Mouse (Mus musculus): Measurements from ENCODE around the gene Coro2b. TPM values are rescaled to one million over a fixed set of nuclear protein-coding genes. Genes with fewer than 3 reads are reported as not detected.

The Coro2b gene
- polyA plus RNA-seq, 1 experiment from 2014 or later, result 6.3 TPM

DNA sequence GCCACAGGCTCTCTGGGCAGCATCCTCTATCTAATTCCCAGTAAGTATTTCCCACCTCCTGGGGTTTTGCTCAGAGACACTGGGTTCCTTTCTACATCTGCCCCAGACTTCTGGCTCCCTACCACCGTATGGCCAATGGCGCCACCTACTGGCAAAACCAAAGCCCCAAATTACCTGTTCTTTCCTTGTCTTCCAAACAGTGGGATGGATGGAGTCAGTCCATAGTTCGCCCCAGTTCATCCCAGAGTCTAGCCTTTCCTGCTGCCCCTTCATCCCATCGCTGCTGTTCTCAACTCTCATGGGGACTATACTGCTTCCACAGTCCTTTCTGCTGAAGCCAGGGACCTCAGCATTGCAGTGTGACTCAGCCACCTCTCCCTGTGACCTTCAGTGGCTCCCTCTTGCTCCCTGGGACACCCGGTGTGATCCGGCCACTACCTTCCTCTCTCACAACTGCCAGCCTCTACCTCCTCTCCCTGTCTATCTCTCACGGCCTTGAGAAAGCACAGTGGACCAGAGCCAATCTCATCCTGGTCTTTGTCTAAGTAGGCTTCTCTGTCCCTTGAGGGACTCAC lies 16.6 kb upstream of the Coro2b start:
- no peak for DNase-seq (ENCODE audit: low spot score)
- Histone ChIP-seq H3K36me3 (no peaks in the 10 kb centered on the region), H3K27ac (no peak overlapping the region), H3K4me3 (no peak overlapping the region), H3K27me3 (ENCODE audit: insufficient read depth, poor library complexity, severe bottlenecking) (0 out of 2 replicates have a peak, but pooled peaks cover 5% of the 10 kb centered on the region), H3K9me3 (no peaks in the 10 kb centered on the region), H3K4me1 (peaks cover 9% of the 10 kb centered on the region; the same call in 1 of the 2 replicates)
- 33% methylated on average over 7 of the region's 7 CpGs for WGBS

DNA sequence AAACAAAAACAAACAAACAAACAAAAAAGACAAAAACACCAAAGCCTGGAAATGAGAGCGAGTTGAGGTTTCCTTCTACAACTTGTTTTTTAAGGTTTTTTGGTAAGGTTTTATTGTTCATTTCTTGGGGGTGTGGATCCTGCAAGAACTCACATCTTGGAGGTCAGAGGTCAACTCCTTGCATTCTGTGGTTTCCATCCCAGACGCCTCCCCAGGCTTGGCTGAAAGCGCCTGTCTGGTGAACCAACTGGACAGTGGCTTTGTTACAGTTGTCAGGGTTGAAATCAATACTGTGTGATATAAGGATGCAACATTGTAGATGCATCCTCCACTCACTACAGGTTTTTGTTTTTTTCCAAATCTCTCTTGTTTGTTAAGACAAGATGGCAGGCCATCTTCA lies 14.7 kb upstream of the Coro2b start:
- Histone ChIP-seq H3K27ac (no peak overlapping the region), H3K4me3 (no peak overlapping the region), H3K36me3 (no peaks in the 10 kb centered on the region), H3K27me3 (ENCODE audit: insufficient read depth, poor library complexity, severe bottlenecking) (0 out of 2 replicates have a peak, but pooled peaks cover 5% of the 10 kb centered on the region), H3K9me3 (no peaks in the 10 kb centered on the region), H3K4me1 (peaks cover 9% of the 10 kb centered on the region; the same call in 1 of the 2 replicates)
- DNase-seq (ENCODE audit: low spot score), result no peak
- 81% methylated on average over 3 of the region's 3 CpGs for WGBS

DNA sequence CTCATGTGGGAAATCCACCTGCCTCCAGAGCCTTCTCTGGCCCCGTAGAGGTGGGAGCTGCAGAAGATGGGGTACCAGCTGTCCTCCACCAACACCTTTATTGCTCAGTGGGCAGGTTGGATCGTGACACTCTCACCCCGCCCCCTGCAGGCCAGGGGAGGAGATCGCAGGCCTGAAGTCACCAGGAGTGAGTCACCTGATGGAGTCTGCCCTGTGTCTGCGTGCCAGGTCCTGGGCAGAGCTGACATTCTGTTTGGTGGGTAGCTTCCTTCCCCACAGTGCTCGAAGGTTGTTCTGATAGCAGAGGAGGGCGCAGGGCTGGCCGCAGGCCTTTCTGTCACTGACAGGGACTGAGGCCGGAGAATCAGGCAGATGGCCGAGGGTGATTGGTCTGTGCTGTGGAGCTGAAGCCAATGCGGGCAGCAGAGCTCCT lies 13.8 kb upstream of the Coro2b start:
- 41% methylated on average over 11 of the region's 11 CpGs for WGBS

DNA sequence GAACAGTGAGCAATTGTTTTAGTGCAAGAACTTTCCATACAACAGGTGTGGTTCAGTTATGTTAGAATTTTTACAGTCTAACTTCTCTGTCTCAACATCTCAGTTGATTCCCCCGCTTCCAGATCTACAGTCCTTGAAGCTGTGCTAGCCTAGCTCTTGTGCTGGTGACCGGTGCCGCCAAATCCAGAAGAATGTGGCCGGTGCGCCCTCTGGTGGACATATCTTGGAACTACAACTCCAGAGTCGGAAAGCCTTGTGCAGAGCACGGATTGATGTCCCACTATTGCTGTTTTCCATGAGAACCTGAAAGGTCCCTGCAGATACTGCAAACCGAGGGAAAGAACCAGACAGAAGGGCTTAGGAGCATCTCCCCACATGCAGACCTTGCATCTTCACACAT lies 13.0 kb upstream of the Coro2b start:
- Histone ChIP-seq H3K4me1 (peaks cover 9% of the 10 kb centered on the region; the same call in 1 of the 2 replicates), H3K27me3 (ENCODE audit: insufficient read depth, poor library complexity, severe bottlenecking) (peaks cover 11% of the 10 kb centered on the region; the same call in 1 of the 2 replicates), H3K27ac (no peak overlapping the region), H3K4me3 (no peak overlapping the region), H3K36me3 (no peaks in the 10 kb centered on the region), H3K9me3 (no peaks in the 10 kb centered on the region)
- DNase-seq (ENCODE audit: low spot score), result peak; percentile 91
- 5% methylated on average over 8 of the region's 8 CpGs for WGBS

More for the DNA sequence above, 13.8 kb upstream of the Coro2b start:
- Histone ChIP-seq H3K36me3 (no peaks in the 10 kb centered on the region), H3K4me3 (no peak overlapping the region), H3K27ac (no peak overlapping the region), H3K4me1 (peaks cover 9% of the 10 kb centered on the region; the same call in 1 of the 2 replicates), H3K27me3 (ENCODE audit: insufficient read depth, poor library complexity, severe bottlenecking) (0 out of 2 replicates have a peak, but pooled peaks cover 5% of the 10 kb centered on the region), H3K9me3 (no peaks in the 10 kb centered on the region)
- no peak for DNase-seq (ENCODE audit: low spot score)

DNA sequence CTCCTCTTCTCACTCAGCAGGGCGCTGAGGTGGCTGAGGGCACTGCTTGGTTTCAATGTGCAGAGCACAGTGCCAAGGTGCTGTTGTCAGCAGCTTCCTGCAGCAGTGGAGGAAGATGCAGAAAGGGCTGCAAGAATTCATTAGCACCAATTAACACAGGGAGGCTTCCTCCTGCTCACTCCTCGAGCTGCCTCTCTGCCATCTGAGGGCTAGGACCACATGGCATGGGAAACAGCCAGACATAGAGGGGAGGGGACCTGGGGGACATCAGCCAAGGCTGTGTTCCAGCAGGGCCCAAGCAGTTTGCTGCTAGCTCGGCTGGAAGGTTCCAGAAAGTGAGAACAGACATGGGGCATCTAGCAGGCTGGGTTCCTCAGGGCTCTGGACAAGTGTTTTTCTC lies 10.6 kb upstream of the Coro2b start:
- Histone ChIP-seq H3K27ac (no peak overlapping the region), H3K9me3 (no peaks in the 10 kb centered on the region), H3K36me3 (no peaks in the 10 kb centered on the region), H3K27me3 (ENCODE audit: insufficient read depth, poor library complexity, severe bottlenecking) (peaks cover 15% of the 10 kb centered on the region), H3K4me1 (0 out of 2 replicates have a peak, but pooled peaks cover 5% of the 10 kb centered on the region), H3K4me3 (no peak overlapping the region)
- WGBS, result 56% methylated on average over 3 of the region's 3 CpGs
- no peak for DNase-seq (ENCODE audit: low spot score)

DNA sequence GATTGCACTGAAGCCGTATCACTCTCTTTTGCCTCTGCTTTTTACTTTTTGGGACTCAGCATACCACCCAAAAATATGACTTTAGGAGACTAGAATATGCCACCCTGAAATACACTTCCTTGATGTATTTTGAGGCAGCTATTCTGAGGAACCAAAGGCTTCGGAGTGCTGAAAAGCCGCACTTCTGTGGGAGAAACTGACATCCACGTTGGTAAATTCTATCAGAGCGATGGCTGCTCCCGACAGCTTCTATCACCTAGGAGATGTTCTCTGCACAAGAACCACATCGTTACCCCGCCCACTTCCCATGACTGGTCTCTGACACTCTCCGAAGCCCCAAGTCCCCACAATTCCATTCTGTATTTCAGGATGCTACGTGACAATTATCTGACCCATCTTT lies 8.0 kb upstream of the Coro2b start:
- no peak for DNase-seq (ENCODE audit: low spot score)
- H3K36me3 ChIP-seq, result no peaks in the 10 kb centered on the region
- WGBS, result 62% methylated on average over 10 of the region's 10 CpGs
- peaks cover 39% of the 10 kb centered on the region for H3K27me3 ChIP-seq (ENCODE audit: insufficient read depth, poor library complexity, severe bottlenecking)
- H3K4me1 ChIP-seq, result no peaks in the 10 kb centered on the region
- no peak overlapping the region for H3K4me3 ChIP-seq
- H3K9me3 ChIP-seq, result no peaks in the 10 kb centered on the region
- H3K27ac ChIP-seq, result no peak overlapping the region

DNA sequence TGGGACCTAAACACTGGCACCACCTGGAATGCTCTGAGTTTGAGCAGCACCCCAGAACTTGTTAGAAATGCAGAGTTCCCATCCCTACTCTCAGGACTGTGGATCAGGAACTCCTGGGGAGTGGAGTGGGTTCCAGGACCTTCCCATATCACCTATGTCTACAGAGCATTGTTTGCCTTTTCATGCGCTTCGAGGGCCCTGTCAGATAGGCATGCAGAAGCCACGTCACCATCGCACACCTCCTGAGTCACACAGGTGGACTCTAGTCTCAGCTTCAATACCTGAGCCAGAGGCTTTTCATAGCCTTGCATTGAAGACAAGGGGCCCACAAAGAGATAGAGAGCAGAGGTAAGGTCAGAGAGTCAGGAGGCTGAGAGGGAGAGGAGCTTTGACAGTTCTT lies 7.0 kb upstream of the Coro2b start:
- Histone ChIP-seq H3K36me3 (no peaks in the 10 kb centered on the region), H3K27me3 (ENCODE audit: insufficient read depth, poor library complexity, severe bottlenecking) (peaks cover 48% of the 10 kb centered on the region), H3K9me3 (no peaks in the 10 kb centered on the region), H3K4me1 (no peaks in the 10 kb centered on the region), H3K27ac (no peak overlapping the region), H3K4me3 (no peak overlapping the region)
- no peak for DNase-seq (ENCODE audit: low spot score)
- WGBS, result 86% methylated on average over 4 of the region's 4 CpGs

DNA sequence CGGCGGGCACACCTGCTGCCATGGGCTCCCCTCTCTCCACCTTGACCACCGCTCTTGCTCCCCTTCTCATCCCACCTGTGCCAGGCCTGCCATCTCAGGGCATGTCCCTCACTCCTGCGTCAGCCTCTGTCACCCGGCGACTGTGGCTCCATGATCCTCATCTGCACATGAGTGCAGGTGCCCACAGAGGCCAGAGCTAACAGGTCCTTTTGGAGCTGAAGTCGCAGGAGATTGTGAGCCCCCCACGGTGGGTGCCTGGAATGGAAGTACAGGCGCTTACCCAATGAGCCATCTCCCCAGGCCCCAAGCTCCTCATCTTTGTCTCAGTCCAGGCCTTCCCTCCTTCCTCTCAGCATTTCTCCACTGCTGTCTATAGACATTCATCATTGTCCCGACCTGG lies 4.8 kb upstream of the Coro2b start:
- Histone ChIP-seq H3K36me3 (no peaks in the 10 kb centered on the region), H3K4me1 (peaks cover 10% of the 10 kb centered on the region), H3K27ac (no peak overlapping the region), H3K9me3 (no peaks in the 10 kb centered on the region), H3K27me3 (ENCODE audit: insufficient read depth, poor library complexity, severe bottlenecking) (peaks cover 71% of the 10 kb centered on the region), H3K4me3 (no peak overlapping the region)
- 61% methylated on average over 10 of the region's 10 CpGs for WGBS
- DNase-seq (ENCODE audit: low spot score), result no peak

DNA sequence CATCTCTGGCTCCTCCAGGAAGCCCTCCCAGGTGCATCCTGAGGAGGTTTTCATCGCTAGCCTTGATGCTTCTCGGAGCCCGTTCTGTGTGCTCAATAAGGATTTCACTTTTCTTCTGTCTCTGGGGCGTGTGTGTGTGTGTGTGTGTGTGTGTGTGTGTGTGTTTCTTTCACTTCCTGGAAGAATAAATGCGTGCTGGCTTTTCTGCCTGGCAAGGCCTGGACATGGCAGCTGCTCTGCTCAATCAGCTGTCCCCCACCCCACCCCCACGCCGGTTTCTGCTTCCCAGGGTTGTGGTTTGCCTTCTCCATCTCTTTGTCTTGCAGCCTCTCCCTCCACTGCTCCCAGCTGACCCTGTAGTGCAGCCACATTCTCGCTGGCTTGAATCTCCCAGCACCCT lies 4.3 kb upstream of the Coro2b start:
- WGBS, result 56% methylated on average over 8 of the region's 8 CpGs
- no peak for DNase-seq (ENCODE audit: low spot score)
- no peak overlapping the region for H3K27ac ChIP-seq

DNA sequence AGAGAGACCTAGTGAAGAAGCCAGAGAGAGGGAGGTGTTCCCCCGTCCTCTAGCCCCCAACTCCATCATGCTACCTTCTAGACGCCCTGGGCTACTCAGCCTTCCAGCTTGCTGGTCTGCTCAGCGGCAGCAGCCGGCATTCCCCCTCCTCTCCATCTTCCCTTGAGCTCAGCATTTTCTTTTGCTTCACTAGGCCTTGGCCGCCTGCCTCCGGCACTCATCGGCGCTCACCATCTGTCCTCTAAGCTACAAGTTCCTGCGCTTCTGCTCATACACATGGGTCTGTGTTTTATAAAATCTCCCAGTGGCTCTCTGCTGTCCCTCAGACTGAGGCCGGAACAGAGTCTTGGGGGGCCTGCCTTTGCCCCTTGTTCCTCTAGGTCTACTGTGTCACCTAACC lies 3.9 kb upstream of the Coro2b start:
- WGBS, result 65% methylated on average over 10 of the region's 10 CpGs
- Histone ChIP-seq H3K27me3 (ENCODE audit: insufficient read depth, poor library complexity, severe bottlenecking) (peaks cover 78% of the 10 kb centered on the region), H3K27ac (no peak overlapping the region), H3K9me3 (no peaks in the 10 kb centered on the region), H3K4me1 (peaks cover 18% of the 10 kb centered on the region), H3K36me3 (no peaks in the 10 kb centered on the region), H3K4me3 (no peak overlapping the region)
- DNase-seq (ENCODE audit: low spot score), result no peak

More for the DNA sequence above, 4.3 kb upstream of the Coro2b start:
- no peaks in the 10 kb centered on the region for H3K9me3 ChIP-seq
- H3K4me3 ChIP-seq, result no peak overlapping the region
- peaks cover 14% of the 10 kb centered on the region for H3K4me1 ChIP-seq
- H3K36me3 ChIP-seq, result no peaks in the 10 kb centered on the region
- peaks cover 74% of the 10 kb centered on the region for H3K27me3 ChIP-seq (ENCODE audit: insufficient read depth, poor library complexity, severe bottlenecking)

DNA sequence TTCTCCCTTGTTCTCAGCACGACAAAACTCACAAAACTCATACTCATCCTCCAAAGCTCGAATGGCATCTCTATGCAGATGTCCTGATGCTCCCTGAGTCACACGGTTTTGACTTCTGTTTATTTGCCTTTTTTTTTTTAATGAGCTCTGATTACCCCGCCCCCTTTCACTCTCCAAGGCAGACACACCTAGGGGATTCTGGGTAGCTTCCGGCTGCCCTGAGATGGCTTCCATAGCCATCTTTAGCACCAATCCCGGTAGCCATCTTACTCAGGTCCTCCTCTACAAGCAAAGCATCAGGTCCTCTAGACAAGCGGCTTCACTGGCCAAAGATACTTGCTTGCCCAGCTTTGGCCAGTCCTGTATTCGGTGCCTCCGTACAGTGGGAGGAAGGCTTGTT lies 3.3 kb upstream of the Coro2b start:
- DNase-seq (ENCODE audit: low spot score), result no peak

DNA sequence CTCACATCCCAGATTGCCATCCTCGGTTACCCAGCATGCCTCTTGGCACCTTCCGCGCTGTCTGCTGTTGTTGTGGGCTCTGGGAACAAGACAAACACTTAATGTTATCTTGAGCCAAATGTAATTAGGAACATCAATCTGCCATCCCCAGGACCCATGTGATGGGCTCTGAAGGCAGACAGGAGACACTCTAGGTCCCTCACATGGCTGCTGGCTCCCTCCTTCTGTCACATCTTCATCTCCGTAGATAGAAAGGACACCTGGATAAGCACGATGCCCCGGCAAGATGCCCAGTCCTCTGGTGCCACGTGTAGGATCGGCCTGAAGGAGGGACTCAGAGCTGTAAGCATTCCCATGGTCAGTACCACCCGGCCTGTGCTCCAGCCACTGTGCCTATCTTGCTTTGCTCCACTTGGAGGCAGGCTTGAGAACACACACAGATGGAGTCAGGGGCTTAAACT lies 2.4 kb upstream of the Coro2b start:
- Histone ChIP-seq H3K27ac (no peak overlapping the region), H3K9me3 (no peaks in the 10 kb centered on the region), H3K27me3 (ENCODE audit: insufficient read depth, poor library complexity, severe bottlenecking) (peaks cover 82% of the 10 kb centered on the region), H3K36me3 (no peaks in the 10 kb centered on the region), H3K4me1 (peaks cover 23% of the 10 kb centered on the region), H3K4me3 (no peak overlapping the region)
- no peak for DNase-seq (ENCODE audit: low spot score)
- 83% methylated on average over 9 of the region's 9 CpGs for WGBS

More for the DNA sequence above, 3.3 kb upstream of the Coro2b start:
- H3K9me3 ChIP-seq, result no peaks in the 10 kb centered on the region
- H3K4me3 ChIP-seq, result no peak overlapping the region
- H3K4me1 ChIP-seq, result peaks cover 23% of the 10 kb centered on the region
- no peaks in the 10 kb centered on the region for H3K36me3 ChIP-seq
- H3K27ac ChIP-seq, result no peak overlapping the region
- H3K27me3 ChIP-seq (ENCODE audit: insufficient read depth, poor library complexity, severe bottlenecking), result peaks cover 79% of the 10 kb centered on the region
- 74% methylated on average over 9 of the region's 9 CpGs for WGBS

DNA sequence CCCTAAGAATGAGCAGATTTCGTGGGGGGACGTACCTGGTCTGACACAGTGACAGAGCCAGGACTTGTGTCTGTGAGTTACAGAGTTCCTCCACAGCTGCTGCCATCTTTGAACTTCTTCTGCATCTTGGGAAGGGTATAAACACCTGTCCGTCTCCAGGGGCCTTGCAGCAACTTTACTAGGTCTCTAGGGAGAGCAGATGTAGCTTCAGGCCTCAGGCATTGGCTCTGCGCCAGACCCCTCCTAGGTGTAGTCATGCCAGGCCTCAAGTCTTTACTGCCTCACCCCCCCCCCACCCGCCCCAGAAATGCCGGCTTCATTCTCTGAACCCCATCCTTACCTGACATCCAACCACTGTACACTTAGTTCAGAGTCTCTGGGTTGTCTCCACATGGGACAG lies 1.1 kb upstream of the Coro2b start:
- Histone ChIP-seq H3K27me3 (ENCODE audit: insufficient read depth, poor library complexity, severe bottlenecking) (peaks cover 91% of the 10 kb centered on the region), H3K4me3 (no peak overlapping the region), H3K4me1 (peaks cover 25% of the 10 kb centered on the region), H3K36me3 (no peaks in the 10 kb centered on the region), H3K9me3 (no peaks in the 10 kb centered on the region), H3K27ac (no peak overlapping the region)
- no peak for DNase-seq (ENCODE audit: low spot score)
- 86% methylated on average over 6 of the region's 6 CpGs for WGBS

All from heart, embryonic 10.5 days (tissue).